Mouse (Mus musculus) testis, adult 2 months (tissue): ENCODE data around the gene Stab1.

ENCODE experiments used
- CTCF ChIP-seq: fragments of 200-500 bp; IDR thresholded peaks from 2 replicates; pipeline ENCODE4 v1.5.1; 2012; ENCODE audit warnings: low read depth, mild to moderate bottlenecking, inconsistent platforms, low read length, moderate library complexity; ENCODE audit not compliant: control insufficient read depth, insufficient read depth, insufficient replicate concordance
- POLR2A ChIP-seq: fragments of 200-500 bp; IDR thresholded peaks from 2 replicates; pipeline ENCODE4 v1.6.1; 2012; ENCODE audit warnings: low read depth, mild to moderate bottlenecking, inconsistent platforms, low read length, moderate library complexity; ENCODE audit not compliant: control insufficient read depth

DNA sequence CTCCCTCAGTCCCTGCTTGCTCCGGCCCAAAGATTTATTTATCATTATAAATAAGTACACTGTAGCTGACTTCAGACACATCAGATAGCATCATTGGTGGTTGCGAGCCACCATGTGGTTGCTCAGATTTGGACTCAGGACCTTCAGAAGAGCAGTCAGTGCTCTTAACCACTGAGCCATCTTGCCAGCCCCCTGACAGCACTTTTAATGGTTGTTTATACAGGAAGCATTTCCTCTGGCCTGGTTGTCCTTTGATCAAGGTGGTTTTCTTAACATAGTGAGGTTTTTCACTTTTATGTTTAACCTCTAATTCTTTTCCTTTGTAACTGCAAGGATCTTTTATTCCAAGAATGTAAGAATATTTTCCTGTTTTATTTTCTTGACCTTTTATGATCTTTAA is 26.0 kb upstream of the Stab1 start:
- TF ChIP-seq CTCF: no peak
- no peak for TF ChIP-seq POLR2A
